8 mouse cellular contexts compared by ENCODE assay signal in genomic region chr4:131849986-131850638, GRCm38 (mm10). TPM values are rescaled to one million over a fixed set of nuclear protein-coding genes. Genes with fewer than 3 reads are reported as not detected.
DNase-seq lines count a peak whose midpoint lies in the region; ATAC-seq and TF ChIP-seq lines count a peak whose summit lies in the region.

No protein-coding gene starts in this region.

- no peak for DNase-seq in midbrain, embryonic 10.5 days (ENCODE audit: low spot score)
- peak; percentile 36 to 46 for DNase-seq in frontal cortex, postnatal 14 days (ENCODE audit: low spot score in 2 of 2)
- DNase-seq in hindbrain, embryonic 14.5 days (ENCODE audit: low spot score), result peak; percentile 65
- peak; percentile 86 for DNase-seq in lung, postnatal 0 days (ENCODE audit: low spot score)
- DNase-seq in stomach, postnatal 0 days (ENCODE audit: low spot score), result peak; percentile 74
- DNase-seq in B cell, adult 2 months, result no peak
- DNase-seq in spleen, adult 12 weeks (ENCODE audit: low spot score), result no peak

- no peaks in the 10 kb centered on the region for H3K36me3 ChIP-seq in midbrain, embryonic 12.5 days
- peaks cover 13% of the 10 kb centered on the region for H3K36me3 ChIP-seq in midbrain, embryonic 10.5 days
- no peaks in the 10 kb centered on the region for H3K36me3 ChIP-seq in hindbrain, embryonic 14.5 days (replicated peaks; ENCODE audit: control insufficient read depth, insufficient read depth)
- no peaks in the 10 kb centered on the region for H3K36me3 ChIP-seq in lung, postnatal 0 days (ENCODE audit: insufficient read depth, low read length)
- H3K36me3 ChIP-seq in stomach, postnatal 0 days (ENCODE audit: control insufficient read depth, insufficient read depth, low read length), result no peaks in the 10 kb centered on the region; the same call in 1 of the 2 replicates

- WGBS in midbrain, embryonic 12.5 days, result 44% methylated on average over 5 of the region's 5 CpGs
- WGBS in midbrain, embryonic 10.5 days, result 51% methylated on average over 5 of the region's 5 CpGs
- 27% methylated on average over 5 of the region's 5 CpGs for WGBS in hindbrain, embryonic 14.5 days
- 19% methylated on average over 5 of the region's 5 CpGs for WGBS in lung, postnatal 0 days
- 16% methylated on average over 5 of the region's 5 CpGs for WGBS in stomach, postnatal 0 days

- H3K9me3 ChIP-seq in midbrain, embryonic 12.5 days, result no peaks in the 10 kb centered on the region
- no peaks in the 10 kb centered on the region for H3K9me3 ChIP-seq in midbrain, embryonic 10.5 days (replicated peaks)
- no peaks in the 10 kb centered on the region for H3K9me3 ChIP-seq in hindbrain, embryonic 14.5 days (ENCODE audit: control insufficient read depth, low read length)
- no peaks in the 10 kb centered on the region for H3K9me3 ChIP-seq in lung, postnatal 0 days (ENCODE audit: low read length)
- H3K9me3 ChIP-seq in stomach, postnatal 0 days (ENCODE audit: control insufficient read depth, low read length), result no peaks in the 10 kb centered on the region

- no peak overlapping the region for H3K4me2 ChIP-seq in midbrain, embryonic 12.5 days (replicated peaks)
- H3K4me2 ChIP-seq in hindbrain, embryonic 14.5 days (replicated peaks), result 0 out of 2 replicates have a peak overlapping the region, but pooled peaks have one; percentile 10
- H3K4me2 ChIP-seq in lung, postnatal 0 days (replicated peaks; ENCODE audit: low read depth, low read length), result no peak overlapping the region
- H3K4me2 ChIP-seq in stomach, postnatal 0 days (replicated peaks; ENCODE audit: low read depth), result no peak overlapping the region; the same call in 1 of the 2 replicates

- TF ChIP-seq CTCF in lung, postnatal 0 days (IDR thresholded peaks at IDR 0.05), result no peak
- no peak for TF ChIP-seq CTCF in stomach, postnatal 0 days (IDR thresholded peaks at IDR 0.05; ENCODE audit: low read depth)

- H3K27ac ChIP-seq in midbrain, embryonic 12.5 days (replicated peaks), result peak overlapping the region; percentile 1; the same call in 1 of the 2 replicates
- no peak overlapping the region for H3K27ac ChIP-seq in midbrain, embryonic 10.5 days (replicated peaks)
- peak overlapping the region; percentile 26; the same call in 1 of the 2 replicates for H3K27ac ChIP-seq in hindbrain, embryonic 14.5 days
- no peak overlapping the region for H3K27ac ChIP-seq in lung, postnatal 0 days (ENCODE audit: low read length)
- peak overlapping the region; percentile 81 for H3K27ac ChIP-seq in stomach, postnatal 0 days (replicated peaks)

- peaks cover 11% of the 10 kb centered on the region; the same call in 1 of the 2 replicates for H3K4me1 ChIP-seq in midbrain, embryonic 12.5 days
- 0 out of 2 replicates have a peak, but pooled peaks cover under 1% of the 10 kb centered on the region for H3K4me1 ChIP-seq in midbrain, embryonic 10.5 days
- H3K4me1 ChIP-seq in hindbrain, embryonic 14.5 days (replicated peaks; ENCODE audit: control insufficient read depth, insufficient read depth, low read length), result peaks cover 4% of the 10 kb centered on the region; the same call in 1 of the 2 replicates
- no peaks in the 10 kb centered on the region for H3K4me1 ChIP-seq in lung, postnatal 0 days (ENCODE audit: insufficient read depth, low read depth, low read length)
- H3K4me1 ChIP-seq in stomach, postnatal 0 days (replicated peaks; ENCODE audit: control insufficient read depth, insufficient read depth), result no peaks in the 10 kb centered on the region

- no peak overlapping the region for H3K9ac ChIP-seq in midbrain, embryonic 12.5 days (replicated peaks)
- H3K9ac ChIP-seq in hindbrain, embryonic 14.5 days, result no peak overlapping the region
- no peak overlapping the region for H3K9ac ChIP-seq in lung, postnatal 0 days (replicated peaks; ENCODE audit: low read depth)
- H3K9ac ChIP-seq in stomach, postnatal 0 days (ENCODE audit: low read length), result peak overlapping the region; percentile 51

- ATAC-seq in midbrain, embryonic 12.5 days (ENCODE audit: low FRiP score, low read depth), result no peak
- ATAC-seq in hindbrain, embryonic 14.5 days (ENCODE audit: low FRiP score), result no peak
- ATAC-seq in lung, postnatal 0 days, result peak; percentile 75
- ATAC-seq in stomach, postnatal 0 days (ENCODE audit: low FRiP score, low TSS enrichment), result peak; percentile 66

- H3K27me3 ChIP-seq in midbrain, embryonic 12.5 days, result no peaks in the 10 kb centered on the region
- H3K27me3 ChIP-seq in midbrain, embryonic 10.5 days (ENCODE audit: low read depth, poor library complexity, severe bottlenecking), result no peaks in the 10 kb centered on the region
- no peaks in the 10 kb centered on the region for H3K27me3 ChIP-seq in hindbrain, embryonic 14.5 days (ENCODE audit: control insufficient read depth, insufficient read depth, low read length)
- no peaks in the 10 kb centered on the region for H3K27me3 ChIP-seq in lung, postnatal 0 days (replicated peaks; ENCODE audit: insufficient read depth, low read length)
- no peaks in the 10 kb centered on the region for H3K27me3 ChIP-seq in stomach, postnatal 0 days (ENCODE audit: control insufficient read depth, insufficient read depth, low read length)

- no peak overlapping the region for H3K4me3 ChIP-seq in midbrain, embryonic 12.5 days
- no peak overlapping the region for H3K4me3 ChIP-seq in midbrain, embryonic 10.5 days
- H3K4me3 ChIP-seq in hindbrain, embryonic 14.5 days (replicated peaks; ENCODE audit: low read length), result no peak overlapping the region
- no peak overlapping the region for H3K4me3 ChIP-seq in lung, postnatal 0 days (ENCODE audit: low read depth, low read length)
- no peak overlapping the region for H3K4me3 ChIP-seq in stomach, postnatal 0 days (ENCODE audit: low read depth, low read length)

- TF ChIP-seq EP300 in lung, postnatal 0 days (IDR thresholded peaks at IDR 0.05), result peak; percentile 52; the same call in 1 of the 2 replicates
- no peak for TF ChIP-seq EP300 in stomach, postnatal 0 days (optimal IDR thresholded peaks at IDR 0.05)

RNA-seq across cellular contexts. Expression of gene Mecr, which starts 6.8 kb away (rescaled TPM):
- polyA plus RNA-seq in midbrain, embryonic 12.5 days (2016; fragmentation: Nextera tagmentation; extraction: Ambion mirVana), result 35.5 and 44.5 TPM in 2 replicates
- polyA plus RNA-seq in midbrain, embryonic 10.5 days (2016; fragmentation: Nextera tagmentation; extraction: Ambion mirVana), result 51.7 and 58.0 TPM in 2 replicates
- 29.2 and 32.6 TPM in 2 replicates for polyA plus RNA-seq in hindbrain, embryonic 14.5 days (2014; fragmentation: Nextera tagmentation; extraction: Ambion mirVana)
- 20.6 and 21.2 TPM in 2 replicates for polyA plus RNA-seq in lung, postnatal 0 days (2015; fragmentation: Nextera tagmentation; extraction: Ambion mirVana)
- polyA plus RNA-seq in stomach, postnatal 0 days (2015; fragmentation: Nextera tagmentation; extraction: Ambion mirVana), result 47.2 and 48.6 TPM in 2 replicates

RNA-seq across cellular contexts. Expression of gene Ptpru, which starts 12.0 kb away (rescaled TPM):
- polyA plus RNA-seq in midbrain, embryonic 12.5 days (2016; fragmentation: Nextera tagmentation; extraction: Ambion mirVana), result 19.4 and 30.6 TPM in 2 replicates
- polyA plus RNA-seq in midbrain, embryonic 10.5 days (2016; fragmentation: Nextera tagmentation; extraction: Ambion mirVana), result 12.4 and 16.8 TPM in 2 replicates
- polyA plus RNA-seq in hindbrain, embryonic 14.5 days (2014; fragmentation: Nextera tagmentation; extraction: Ambion mirVana), result 19.8 and 20.0 TPM in 2 replicates
- 8.5 and 9.3 TPM in 2 replicates for polyA plus RNA-seq in lung, postnatal 0 days (2015; fragmentation: Nextera tagmentation; extraction: Ambion mirVana)
- polyA plus RNA-seq in stomach, postnatal 0 days (2015; fragmentation: Nextera tagmentation; extraction: Ambion mirVana), result 3.1 and 3.9 TPM in 2 replicates

RNA-seq across cellular contexts. Expression of gene Srsf4, which starts 23.3 kb away (rescaled TPM):
- polyA plus RNA-seq in midbrain, embryonic 12.5 days (2016; fragmentation: Nextera tagmentation; extraction: Ambion mirVana), result 166 and 167 TPM in 2 replicates
- 147 and 157 TPM in 2 replicates for polyA plus RNA-seq in midbrain, embryonic 10.5 days (2016; fragmentation: Nextera tagmentation; extraction: Ambion mirVana)
- polyA plus RNA-seq in hindbrain, embryonic 14.5 days (2014; fragmentation: Nextera tagmentation; extraction: Ambion mirVana), result 87.0 and 94.2 TPM in 2 replicates
- 62.6 TPM in 2 replicates for polyA plus RNA-seq in lung, postnatal 0 days (2015; fragmentation: Nextera tagmentation; extraction: Ambion mirVana)
- 36.5 and 38.3 TPM in 2 replicates for polyA plus RNA-seq in stomach, postnatal 0 days (2015; fragmentation: Nextera tagmentation; extraction: Ambion mirVana)

Comparison
In these comparisons a context has a peak if more than half of its experiments do, and no peak if none do; other contexts are left out.
1. H3K27ac ChIP-seq: peak in midbrain, embryonic 12.5 days (single experiment), hindbrain, embryonic 14.5 days (single experiment) and stomach, postnatal 0 days (single experiment); none in midbrain, embryonic 10.5 days (single experiment) and lung, postnatal 0 days (single experiment).
2. ATAC-seq: peak in lung, postnatal 0 days (single experiment) and stomach, postnatal 0 days (single experiment); none in midbrain, embryonic 12.5 days (single experiment) and hindbrain, embryonic 14.5 days (single experiment).
3. DNase-seq: peak in frontal cortex, postnatal 14 days (2 of 2), hindbrain, embryonic 14.5 days (single experiment), lung, postnatal 0 days (single experiment) and stomach, postnatal 0 days (single experiment); none in midbrain, embryonic 10.5 days (single experiment), B cell, adult 2 months (0 of 2) and spleen, adult 12 weeks (single experiment).